Mouse (Mus musculus): Measurements from ENCODE around the gene Olfr1386. TPM values are rescaled to one million over a fixed set of nuclear protein-coding genes. Genes with fewer than 3 reads are reported as not detected.
"Not testable (repeated sequence)": the region's sequence is repeated elsewhere in the genome, so short reads cannot be mapped to it uniquely, and the experiment has no call there.

Gene Olfr1386
- total RNA-seq (2017) = not detected in 2 replicates

DNA sequence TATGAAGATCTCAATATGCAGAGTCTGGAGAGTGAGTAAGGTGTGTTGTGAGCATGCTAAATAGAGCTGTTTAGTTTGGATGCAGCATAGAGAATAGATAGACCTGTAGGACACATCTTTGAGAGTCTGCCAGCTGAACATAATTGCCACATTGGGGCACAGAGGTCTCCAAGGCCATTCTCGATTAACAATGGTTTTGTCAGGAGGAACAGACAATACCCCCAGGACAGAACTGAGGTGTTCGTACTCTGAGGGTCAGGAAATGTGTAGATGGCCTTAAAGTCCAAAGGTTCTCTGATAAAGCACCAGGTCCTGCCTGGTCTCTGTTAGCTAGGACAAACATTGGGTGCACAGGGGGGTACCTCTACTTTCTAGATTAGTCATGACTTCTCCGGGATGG, at the start of gene Olfr1386:
Olfr1386 (plus strand) TSS at position 301 of the 400 bp plus-strand sequence.
- not testable (repeated sequence) for ATAC-seq (ENCODE audit: extremely low read depth, insufficient number of reproducible peaks, low FRiP score, poor library complexity, severe bottlenecking)

DNA sequence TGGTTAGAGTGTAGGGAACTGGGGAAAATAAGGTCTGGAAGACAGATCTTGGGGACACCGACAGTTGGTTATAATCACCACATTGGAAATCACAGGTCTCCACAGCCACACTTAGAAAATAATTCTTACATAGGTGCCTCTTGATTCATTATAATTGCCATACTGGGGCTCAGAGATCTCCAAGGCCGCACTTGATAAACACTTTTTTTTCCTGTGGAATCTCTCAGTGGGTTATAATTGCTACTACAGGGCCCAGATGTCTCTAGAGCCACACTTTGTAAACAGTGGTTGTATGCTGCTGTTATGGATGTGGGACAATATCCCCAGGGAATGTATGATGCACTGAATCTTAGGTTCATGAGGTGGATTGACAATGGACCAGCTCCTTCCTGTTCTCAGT, 42.1 kb upstream of the Olfr1386 start, which contains the start of gene Olfr1389:
Olfr1389 (plus strand) TSS at position 301 of the 400 bp plus-strand sequence.
- no peak for ATAC-seq (ENCODE audit: extremely low read depth, insufficient number of reproducible peaks, low FRiP score, poor library complexity, severe bottlenecking)

DNA sequence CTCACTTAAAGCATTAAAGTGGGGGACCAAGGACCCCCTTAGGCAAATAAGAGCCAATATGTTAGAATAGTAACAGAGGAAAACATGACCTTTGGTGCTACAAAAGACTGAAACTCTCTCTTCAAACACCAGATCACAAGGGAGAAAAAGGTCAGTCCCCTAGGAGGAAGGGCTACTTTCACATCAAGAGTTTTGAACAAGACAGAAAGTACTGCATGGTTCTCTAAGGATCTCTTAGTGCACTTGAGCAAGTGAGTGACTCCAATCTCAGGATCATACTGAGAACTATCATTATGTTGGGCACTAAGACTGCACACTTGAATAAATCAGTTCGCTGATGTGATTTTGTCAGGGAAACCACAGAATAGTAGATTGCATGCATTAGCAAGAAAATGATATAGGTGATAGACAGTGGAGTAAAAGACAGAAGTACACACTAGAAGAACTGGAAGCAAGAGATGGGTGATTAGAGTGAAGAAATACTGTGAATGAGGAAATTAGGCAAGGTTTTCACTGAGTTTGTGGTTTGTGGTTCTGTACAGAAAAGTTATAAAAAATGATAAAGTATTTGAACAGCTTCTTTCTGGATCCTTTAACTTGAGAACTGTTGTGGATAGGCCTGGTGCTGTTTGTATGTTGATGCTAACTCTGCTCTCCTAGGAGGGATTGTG, 39.5 kb upstream of the Olfr1386 start:
- ATAC-seq (ENCODE audit: extremely low read depth, insufficient number of reproducible peaks, low FRiP score, poor library complexity, severe bottlenecking) = no peak

DNA sequence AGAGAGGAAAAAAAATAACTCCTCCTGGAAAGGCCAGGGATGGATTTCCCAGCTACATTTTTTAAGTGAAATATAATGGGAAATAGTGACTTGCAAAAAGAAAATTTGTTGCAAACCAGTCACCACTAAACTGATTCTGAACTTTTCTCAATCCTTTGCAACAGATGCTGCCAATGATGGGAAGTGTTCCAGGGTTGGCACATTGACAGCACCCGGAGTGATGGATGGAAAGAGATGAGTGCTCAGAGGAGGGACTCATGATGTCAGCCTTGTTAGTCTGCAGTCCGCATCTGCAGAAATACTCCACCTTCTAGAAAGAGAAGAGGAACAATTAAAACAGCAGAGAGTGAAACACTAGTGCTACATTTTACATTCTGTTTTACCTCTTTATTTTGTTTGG, 35.2 kb upstream of the Olfr1386 start:
- no peak for ATAC-seq (ENCODE audit: extremely low read depth, insufficient number of reproducible peaks, low FRiP score, poor library complexity, severe bottlenecking)

DNA sequence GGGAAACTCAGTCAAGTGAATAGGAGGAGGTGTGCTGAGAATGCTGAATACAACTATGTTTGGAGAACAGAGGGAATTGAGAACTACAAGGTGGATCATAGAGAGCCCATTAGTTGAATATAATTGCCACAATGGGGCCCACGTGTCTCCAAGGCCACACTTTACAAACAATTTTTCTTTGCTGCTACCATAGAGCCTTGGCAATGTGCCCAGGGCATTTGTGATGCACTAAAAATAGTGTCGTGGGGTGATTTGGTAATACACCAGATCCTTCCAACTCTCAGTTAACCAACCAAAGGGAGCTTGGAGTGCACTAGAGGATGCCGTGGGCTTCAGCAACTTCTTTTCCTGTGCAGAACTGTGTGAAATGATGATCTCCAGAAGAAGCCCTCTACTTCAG, 28.4 kb upstream of the Olfr1386 start, which contains the start of gene Olfr1388:
Olfr1388 (plus strand) TSS at position 214 of the 400 bp plus-strand sequence.
- no peak for ATAC-seq (ENCODE audit: extremely low read depth, insufficient number of reproducible peaks, low FRiP score, poor library complexity, severe bottlenecking)

DNA sequence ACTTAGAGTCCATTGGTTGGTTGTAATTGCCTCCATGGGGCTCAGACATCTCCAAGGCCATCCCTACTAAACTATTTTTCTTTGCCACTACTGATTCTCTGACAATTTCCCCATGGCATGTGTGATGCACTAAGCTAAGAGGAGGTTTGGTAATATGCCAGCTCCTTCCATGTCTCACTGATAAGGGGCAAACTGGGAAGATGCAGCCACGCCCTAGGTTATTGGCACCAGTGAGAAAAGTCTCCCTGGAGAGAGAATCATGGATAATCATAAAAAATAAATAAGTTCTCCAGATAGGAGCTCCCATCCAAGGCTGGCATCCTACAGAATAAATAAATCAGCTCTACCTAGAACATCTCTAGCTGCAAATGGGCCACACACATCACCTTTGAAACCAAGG, 9.8 kb upstream of the Olfr1386 start, which contains the start of gene Olfr1387:
Olfr1387 (plus strand) TSS at position 301 of the 400 bp plus-strand sequence.
- no peak for ATAC-seq (ENCODE audit: extremely low read depth, insufficient number of reproducible peaks, low FRiP score, poor library complexity, severe bottlenecking)

DNA sequence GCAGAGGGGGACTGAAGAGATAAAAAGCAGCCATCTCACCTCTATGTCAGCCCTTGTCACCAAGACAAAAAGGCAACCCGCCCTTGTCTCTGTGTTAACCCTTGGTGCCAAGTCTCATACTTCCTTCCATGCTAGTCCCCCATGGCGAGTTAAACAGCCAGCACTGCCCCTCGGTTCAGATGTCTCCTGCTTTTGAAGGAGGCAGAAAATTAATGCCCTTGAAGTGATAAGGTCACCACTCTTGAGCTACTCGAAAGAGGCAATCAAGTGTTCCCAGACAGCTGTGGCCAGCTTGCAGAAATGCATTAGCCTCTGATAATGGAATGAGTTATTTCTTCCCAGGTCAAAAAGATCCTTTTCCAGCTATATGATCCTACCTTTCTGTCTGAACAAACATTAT, 21.1 kb downstream of the Olfr1386 start:
- no peak for ATAC-seq (ENCODE audit: extremely low read depth, insufficient number of reproducible peaks, low FRiP score, poor library complexity, severe bottlenecking)

DNA sequence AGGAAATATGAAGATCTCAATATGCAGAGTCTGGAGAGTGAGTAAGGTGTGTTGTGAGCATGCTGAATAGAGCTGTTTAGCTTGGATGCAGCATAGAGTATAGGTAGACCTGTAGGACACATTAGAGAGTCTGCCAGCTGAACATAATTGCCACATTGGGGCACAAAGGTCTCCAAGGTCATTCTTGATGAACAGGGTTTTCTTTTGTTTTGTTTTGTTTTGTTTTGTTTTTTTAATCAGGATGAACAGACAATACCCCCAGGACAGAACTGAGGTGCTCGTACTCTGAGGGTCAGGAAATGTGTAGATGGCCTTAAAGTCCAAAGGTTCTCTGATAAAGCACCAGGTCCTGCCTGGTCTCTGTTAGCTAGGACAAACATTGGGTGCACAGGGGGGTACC, 23.9 kb downstream of the Olfr1386 start, which contains the start of gene Olfr1385:
Olfr1385 (plus strand) TSS at position 301 of the 400 bp plus-strand sequence.
- ATAC-seq (ENCODE audit: extremely low read depth, insufficient number of reproducible peaks, low FRiP score, poor library complexity, severe bottlenecking) = not testable (repeated sequence)

DNA sequence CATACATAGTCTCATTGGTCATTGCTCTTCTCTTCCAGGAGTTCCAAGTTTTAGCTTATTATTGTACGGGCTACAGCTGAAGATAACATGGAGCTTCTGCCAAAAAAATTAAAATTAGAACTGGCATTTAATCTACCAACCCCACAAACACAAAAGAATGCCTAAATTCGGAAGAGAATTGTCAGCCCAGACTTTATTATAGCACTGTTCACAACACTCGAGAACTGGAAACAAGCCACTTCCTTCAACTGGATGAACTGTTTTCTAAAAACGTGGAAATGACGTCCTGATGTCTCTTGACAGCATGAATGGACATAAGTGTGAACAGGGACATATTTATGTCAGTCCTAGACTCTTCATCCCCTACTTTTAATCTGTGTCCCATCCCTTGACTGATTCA, 53.2 kb downstream of the Olfr1386 start:
- no peak for ATAC-seq (ENCODE audit: extremely low read depth, insufficient number of reproducible peaks, low FRiP score, poor library complexity, severe bottlenecking)

DNA sequence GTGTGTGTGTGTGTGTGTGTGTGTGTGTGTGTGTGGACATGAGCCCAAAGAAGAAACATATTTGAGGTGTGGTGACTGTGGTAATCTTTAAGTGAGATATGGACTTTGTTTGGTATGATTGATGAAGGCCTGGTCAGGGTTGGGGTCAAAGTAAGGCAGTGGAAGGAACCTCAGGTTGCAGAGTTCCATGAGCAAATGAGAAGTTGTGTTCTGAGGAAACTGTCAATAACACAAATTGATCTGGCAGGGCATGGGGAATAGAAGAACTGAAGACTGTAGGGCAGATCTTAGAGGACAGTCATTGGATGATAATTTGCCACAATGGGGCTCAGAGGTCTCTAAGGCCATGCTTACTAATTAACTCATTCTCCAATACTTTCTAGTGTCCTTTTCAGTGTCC, 54.5 kb downstream of the Olfr1386 start, which contains the start of gene Olfr1383:
Olfr1383 (plus strand) TSS at position 301 of the 400 bp plus-strand sequence.
- ATAC-seq (ENCODE audit: extremely low read depth, insufficient number of reproducible peaks, low FRiP score, poor library complexity, severe bottlenecking) = no peak

Other genes starting within 250 kb of the Olfr1386 start
- gene Mgat1, start 220.9 kb upstream of the Olfr1386 start, total RNA-seq (2017) = 118 and 134 TPM in 2 replicates
- 0.23 and 0.98 TPM in 2 replicates for gene Olfr1393, start 186.7 kb upstream of the Olfr1386 start, total RNA-seq (2017)
- 0.49 and 0.58 TPM in 2 replicates for gene Olfr1392, start 179.8 kb upstream of the Olfr1386 start, total RNA-seq (2017)
- gene Olfr10, start 160.3 kb upstream of the Olfr1386 start, total RNA-seq (2017) = not detected in 2 replicates
- not detected in 2 replicates for gene Olfr1391, start 142.3 kb upstream of the Olfr1386 start, total RNA-seq (2017)
- not detected in 2 replicates for gene Olfr1390, start 129.9 kb upstream of the Olfr1386 start, total RNA-seq (2017)
- gene Olfr1389, start 42.0 kb upstream of the Olfr1386 start, total RNA-seq (2017) = not detected in 2 replicates
- gene Olfr1388, start 28.4 kb upstream of the Olfr1386 start, total RNA-seq (2017) = 1.5 and 1.9 TPM in 2 replicates
- not detected in 2 replicates for gene Olfr1387, start 9.7 kb upstream of the Olfr1386 start, total RNA-seq (2017)
- 0.35 and 0.37 TPM in 2 replicates for gene Olfr1385, start 24.0 kb downstream of the Olfr1386 start, total RNA-seq (2017)
- gene Olfr1384, start 41.7 kb downstream of the Olfr1386 start, total RNA-seq (2017) = not detected in 2 replicates
- 0.12 TPM in 1 of 2 replicates, not detected in the other for gene Olfr1383, start 54.6 kb downstream of the Olfr1386 start, total RNA-seq (2017)
- gene Olfr1382, start 63.2 kb downstream of the Olfr1386 start, total RNA-seq (2017) = not detected in 2 replicates
- 0.12 TPM in 1 of 2 replicates, not detected in the other for gene Olfr1381, start 78.4 kb downstream of the Olfr1386 start, total RNA-seq (2017)
- not detected in 2 replicates for gene Olfr1380, start 91.8 kb downstream of the Olfr1386 start, total RNA-seq (2017)
- gene Flt4, start 144.2 kb downstream of the Olfr1386 start, total RNA-seq (2017) = not detected in 2 replicates
- gene Scgb3a1, start 198.6 kb downstream of the Olfr1386 start, total RNA-seq (2017) = not detected in 2 replicates
- 62.1 and 65.9 TPM in 2 replicates for gene Cnot6, start 247.7 kb downstream of the Olfr1386 start, total RNA-seq (2017)